Mouse (Mus musculus) mouse embryonic stem cell (cell line): ENCODE measurements around the gene Gm20671.
"Not testable (repeated sequence)": the region's sequence is repeated elsewhere in the genome, so short reads cannot be mapped to it uniquely, and the experiment has no call there.

ENCODE experiments used
- in situ Hi-C, 2 experiments: fragments of 300-500 bp; cut with MboI; formaldehyde crosslinking; loops; 1 replicate in 1 of 2; 3 replicates in 1 of 2; pipeline ENCODE4 v1.14.3; 2019 to 2020; ENCODE audit warnings: low sequenced_read_pairs in 2 of 2, low pct_unique_long_range_greater_than_20kb in 1 of 2, mixed read lengths in 1 of 2; ENCODE audit not compliant: unreplicated experiment in 1 of 2

The Gm20671 gene

GRCm38 (mm10) chr5:32827009-32827408, at the start of gene Gm20671:
TSS of gene Gm20671 (minus strand) at chr5:32827109.
- in situ Hi-C loops = no loop called here

GRCm38 (mm10) chr5:32872346-32872745, 45.4 kb upstream of the Gm20671 start:
- in situ Hi-C loops = no loop called here

- in situ Hi-C loops = no loop called here
Observed at GRCm38 (mm10) chr5:32869389-32870024, 42.6 kb upstream of the Gm20671 start.

GRCm38 (mm10) chr5:32863253-32864228, 36.6 kb upstream of the Gm20671 start, which contains the start of gene Depdc5:
TSS of gene Depdc5 (plus strand) at chr5:32863701.
- in situ Hi-C loops = no loop called here

- in situ Hi-C loops = no loop called here
Observed at GRCm38 (mm10) chr5:32862469-32863132, 35.7 kb upstream of the Gm20671 start.

GRCm38 (mm10) chr5:32861082-32861481, 34.2 kb upstream of the Gm20671 start:
- in situ Hi-C loops = no loop called here

GRCm38 (mm10) chr5:32857781-32858220, 30.9 kb upstream of the Gm20671 start:
- in situ Hi-C loops = no loop called here

- in situ Hi-C loops = not testable (repeated sequence)
Observed at GRCm38 (mm10) chr5:32855274-32855673, 28.4 kb upstream of the Gm20671 start.

GRCm38 (mm10) chr5:32854818-32855217, 27.9 kb upstream of the Gm20671 start:
- in situ Hi-C loops = no loop called here

- in situ Hi-C loops = no loop called here
Observed at GRCm38 (mm10) chr5:32853731-32854507, 27.0 kb upstream of the Gm20671 start, which contains the start of gene Prr14l. TSS of gene Prr14l (minus strand) at chr5:32854256.

- in situ Hi-C loops = no loop called here
Observed at GRCm38 (mm10) chr5:32852026-32852425, 25.1 kb upstream of the Gm20671 start.

- in situ Hi-C loops = not testable (repeated sequence)
Observed at GRCm38 (mm10) chr5:32849580-32849979, 22.7 kb upstream of the Gm20671 start.

GRCm38 (mm10) chr5:32849178-32849577, 22.3 kb upstream of the Gm20671 start:
- in situ Hi-C loops = no loop called here

- in situ Hi-C loops = no loop called here
Observed at GRCm38 (mm10) chr5:32840029-32840428, 13.1 kb upstream of the Gm20671 start.

- in situ Hi-C loops = no loop called here
Observed at GRCm38 (mm10) chr5:32836976-32837375, 10.1 kb upstream of the Gm20671 start.

- in situ Hi-C loops = no loop called here
Observed at GRCm38 (mm10) chr5:32834497-32834896, 7.6 kb upstream of the Gm20671 start.

- in situ Hi-C loops = no loop called here
Observed at GRCm38 (mm10) chr5:32830054-32830453, 3.1 kb upstream of the Gm20671 start.

GRCm38 (mm10) chr5:32828766-32829165, 1.9 kb upstream of the Gm20671 start:
- in situ Hi-C loops = not testable (repeated sequence)
